Mouse (Mus musculus) stomach, postnatal 0 days (tissue): ENCODE measurements around the gene Sox11.

ENCODE experiments used
- CTCF ChIP-seq: IDR thresholded peaks from 2 replicates; pipeline ENCODE4 v1.5.1; 2016; ENCODE audit warnings: antibody characterized with exemption, low read depth, mild to moderate bottlenecking, moderate library complexity
- EP300 ChIP-seq: optimal IDR thresholded peaks from 2 replicates; pipeline ENCODE3; 2016; ENCODE audit warnings: antibody characterized with exemption

- TF ChIP-seq CTCF (no peak), EP300 (no peak)
Observed at GRCm38 (mm10) chr12:27340451-27341035, 1.8 kb downstream of the Sox11 start.
